Mouse (Mus musculus) yolk sac, embryonic 10.5 days (tissue): ENCODE results near the gene Pecam1.
A peak's percentile ranks its signal among the peaks of the same experiment; 100 is the strongest.
"Not testable (repeated sequence)": the region's sequence is repeated elsewhere in the genome, so short reads cannot be mapped to it uniquely, and the experiment has no call there.

Source experiments
- DNase-seq: peaks from one replicate; pipeline ENCODE4 v3.0.0-alpha.2; 2017; ENCODE audit warnings: low spot score

The Pecam1 gene

DNA sequence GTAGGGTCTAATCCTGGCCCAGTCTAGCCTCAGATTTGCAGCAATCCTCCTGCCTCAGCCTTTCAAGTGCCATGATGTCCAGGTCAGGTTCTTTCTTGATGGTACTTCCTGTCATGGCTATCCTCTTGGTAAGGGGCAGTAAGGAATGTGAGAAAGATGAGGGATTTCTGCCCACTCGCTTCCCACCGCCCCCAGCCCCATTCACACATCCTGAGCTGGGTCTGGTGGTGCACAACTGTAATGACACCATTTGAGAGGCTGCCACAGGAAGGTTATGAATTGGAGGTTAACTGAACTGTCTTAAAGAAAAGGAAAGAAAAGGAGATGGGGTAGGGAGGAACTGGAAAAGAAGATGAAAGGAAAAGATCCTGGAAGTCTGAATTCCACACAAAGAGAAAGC, 84.6 kb downstream of the Pecam1 start:
- DNase-seq = no peak

DNA sequence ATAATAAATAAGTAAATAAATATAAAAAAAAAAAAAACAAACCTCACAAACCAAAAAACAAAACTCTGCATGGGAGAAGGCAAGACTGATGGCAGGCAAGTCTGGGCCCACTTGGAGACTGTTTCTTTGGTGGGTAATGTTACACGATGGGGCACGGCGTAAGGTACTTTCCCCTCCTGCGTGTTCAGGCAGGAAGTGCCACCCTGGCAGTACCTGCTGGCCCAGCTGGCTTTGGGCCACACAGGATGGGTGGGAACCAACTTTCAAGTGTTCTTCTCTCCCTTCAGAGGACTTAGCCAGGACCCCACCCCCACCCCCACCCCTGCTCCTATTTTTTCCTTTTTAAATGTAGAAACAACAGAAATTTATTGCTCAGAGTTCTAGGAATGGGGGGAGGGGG, 85.1 kb downstream of the Pecam1 start:
- DNase-seq = no peak

DNA sequence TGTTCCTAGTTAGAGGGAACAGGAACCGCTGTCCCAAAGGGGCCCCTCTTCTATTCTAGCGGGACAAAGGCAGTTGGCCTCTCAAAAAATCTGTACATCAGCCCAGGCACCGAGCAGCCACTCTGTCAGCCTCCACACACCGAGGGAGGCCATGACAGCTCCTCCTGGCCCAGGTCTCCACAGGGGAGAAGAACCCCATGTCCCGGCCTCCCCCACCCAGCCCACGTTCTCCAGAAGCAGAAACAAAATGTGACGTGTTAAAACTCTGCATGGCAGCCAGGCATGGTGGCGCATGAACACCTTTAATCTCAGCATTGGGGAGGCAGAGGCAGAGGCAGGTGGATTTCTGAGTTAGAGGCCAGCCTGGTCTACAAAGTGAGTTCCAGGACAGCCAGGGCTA, 85.7 kb downstream of the Pecam1 start:
- no peak for DNase-seq

DNA sequence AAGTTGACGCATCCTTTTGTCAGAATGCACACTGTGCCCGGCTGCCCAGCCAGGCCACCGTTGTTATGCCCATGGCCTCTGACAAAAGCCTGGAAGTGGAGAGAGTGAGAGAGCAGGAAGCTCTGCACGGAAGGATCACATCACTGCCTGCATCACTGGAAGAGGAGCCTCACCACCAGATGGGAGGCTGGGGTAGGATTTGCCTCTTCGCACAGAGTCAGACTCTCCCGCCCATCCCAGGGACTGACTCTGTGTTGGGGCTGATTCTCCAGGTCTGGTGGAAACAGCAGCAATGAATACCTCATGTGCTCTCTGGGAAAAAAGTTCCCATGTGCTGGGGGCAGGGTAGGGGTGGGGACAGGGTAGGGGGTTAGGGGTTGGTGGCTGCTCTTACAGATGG, 86.6 kb downstream of the Pecam1 start:
- DNase-seq = no peak

DNA sequence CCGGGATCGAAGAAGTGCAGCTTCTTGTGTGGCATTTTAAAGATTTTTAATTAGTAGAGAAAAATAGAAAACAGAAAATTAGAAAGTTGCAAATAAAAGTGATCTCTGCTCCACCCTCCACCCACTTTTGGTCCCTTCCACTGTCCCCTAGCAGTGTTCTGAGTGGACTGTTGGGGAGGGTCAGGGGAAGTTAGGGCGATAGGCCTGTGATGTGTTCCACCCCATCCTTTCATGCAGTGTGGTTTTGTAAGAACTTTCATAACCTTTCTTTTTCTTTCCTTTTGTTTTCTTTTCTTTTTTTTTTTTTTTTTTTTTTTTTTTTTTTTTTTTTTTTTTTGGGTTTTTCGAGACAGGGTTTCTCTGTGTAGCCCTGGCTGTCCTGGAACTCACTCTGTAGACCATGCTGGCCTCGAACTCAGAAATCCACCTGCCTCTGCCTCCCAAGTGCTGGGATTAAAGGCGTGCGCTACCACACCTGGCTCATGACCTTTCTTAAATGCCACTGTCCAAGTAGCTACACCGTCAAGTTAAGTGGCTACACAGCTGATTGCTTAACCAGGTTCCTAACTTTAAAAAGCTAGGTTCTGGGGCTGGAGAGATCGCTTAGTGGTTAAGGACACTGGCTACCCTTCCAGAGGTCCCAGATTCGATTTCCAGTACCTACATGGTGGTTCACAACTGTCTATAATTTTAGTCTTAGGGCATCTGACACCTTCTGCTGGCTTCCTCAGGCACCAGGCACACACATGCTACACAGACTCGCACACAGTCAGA, 87.6 kb downstream of the Pecam1 start:
- DNase-seq = no peak

DNA sequence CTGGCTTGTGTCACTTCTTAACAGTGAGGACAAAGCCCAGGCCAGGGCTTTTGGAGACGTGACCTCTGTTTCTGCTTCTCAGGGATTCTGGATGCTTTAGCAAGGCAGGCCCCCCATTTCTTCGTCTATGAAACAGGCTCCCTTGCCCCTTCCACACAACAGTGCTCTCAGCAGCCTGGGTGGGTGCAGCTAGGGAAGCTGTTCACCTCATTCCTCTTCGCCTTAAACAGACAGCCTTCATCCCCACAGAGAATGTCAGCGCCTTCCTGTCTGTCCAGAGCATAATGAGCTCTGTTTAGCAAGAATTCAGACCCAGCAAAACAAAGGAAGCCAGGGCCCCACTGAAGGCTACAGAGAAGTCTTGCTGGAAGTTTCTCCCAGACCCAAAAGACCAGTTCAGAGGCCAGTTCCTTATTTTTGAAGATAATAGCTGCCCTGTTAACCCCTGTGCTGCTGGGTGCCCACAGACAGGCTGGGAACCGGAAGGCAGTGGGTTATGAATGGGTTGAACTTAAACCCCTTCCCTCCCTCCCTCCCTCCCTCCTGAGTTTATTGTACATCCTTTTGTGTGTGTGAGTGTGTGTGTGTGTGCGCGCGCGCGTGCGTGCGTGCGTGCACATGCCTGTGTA, 89.9 kb downstream of the Pecam1 start:
- DNase-seq = no peak

DNA sequence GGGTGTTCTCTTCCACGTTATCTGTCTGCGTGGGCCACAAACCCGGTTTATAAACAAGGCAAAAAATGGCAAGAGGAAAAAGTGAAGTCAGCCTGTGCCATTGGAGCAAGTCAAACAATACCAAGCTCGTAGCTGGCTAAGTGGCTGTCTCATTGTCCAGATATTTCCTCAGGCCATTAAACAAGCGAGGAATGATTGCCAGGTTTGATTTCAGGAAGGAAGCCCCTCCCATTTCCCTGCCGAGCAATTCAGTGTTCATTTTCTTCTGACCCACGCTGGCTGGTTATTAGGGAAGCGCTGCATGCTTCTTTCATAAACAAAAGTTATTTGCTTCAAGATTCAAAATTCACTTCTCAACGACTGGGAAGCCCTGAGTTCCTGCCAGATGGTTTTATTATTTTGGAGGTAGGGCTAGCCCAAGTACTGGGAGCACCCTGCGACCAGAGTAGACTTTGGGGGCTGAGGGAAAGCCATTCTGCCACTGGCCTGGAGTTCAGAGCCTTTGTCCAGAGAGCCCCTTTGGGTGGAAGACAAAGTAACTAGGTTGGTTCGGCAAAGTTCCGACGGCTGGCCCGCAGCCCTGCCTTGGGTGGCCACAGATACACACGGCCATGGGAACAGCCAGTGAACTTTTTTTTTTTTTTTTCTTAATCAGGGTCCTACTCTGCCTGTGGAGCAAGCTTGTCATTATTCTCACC, 90.7 kb downstream of the Pecam1 start:
- no peak for DNase-seq

DNA sequence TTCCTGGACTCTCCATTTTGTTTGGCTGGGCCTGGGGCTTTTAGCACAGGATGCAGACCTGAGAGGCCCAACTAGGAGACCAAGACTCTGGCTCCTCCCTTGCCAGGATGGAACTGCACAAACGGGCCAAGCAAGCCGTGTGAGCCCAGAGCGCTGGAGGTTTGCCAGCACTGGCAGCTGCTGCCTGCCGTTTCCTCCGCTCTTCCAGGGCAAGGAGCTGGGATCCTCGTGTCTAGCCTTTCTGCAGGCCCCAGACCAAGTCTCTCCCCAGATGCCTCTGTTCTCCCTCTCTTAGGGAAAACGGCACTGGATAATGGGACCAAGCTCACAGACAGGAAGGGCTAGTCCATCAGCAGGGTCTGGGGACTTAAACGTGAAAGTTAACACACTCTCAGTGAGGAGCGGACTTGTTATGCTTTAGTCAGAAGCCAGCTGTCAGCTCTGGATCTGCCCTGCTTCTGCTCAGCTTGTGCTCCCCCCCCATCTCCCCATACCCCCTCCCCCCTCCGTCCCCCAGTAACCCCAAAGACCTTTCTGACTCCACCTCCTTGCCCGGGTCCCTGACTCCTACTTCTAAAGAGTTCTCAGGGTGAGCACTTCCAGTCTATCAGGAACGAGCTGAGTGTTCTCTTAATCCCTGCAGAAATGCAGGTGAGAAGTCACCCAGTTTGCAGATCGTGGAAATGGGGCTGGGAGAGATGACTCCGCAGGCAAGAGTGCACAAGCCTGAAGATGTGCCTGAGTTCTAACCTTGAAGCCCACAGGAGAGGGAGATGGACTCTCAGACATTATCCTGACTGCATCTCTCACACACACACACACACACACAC, 92.2 kb downstream of the Pecam1 start:
- peak; percentile 38 for DNase-seq

DNA sequence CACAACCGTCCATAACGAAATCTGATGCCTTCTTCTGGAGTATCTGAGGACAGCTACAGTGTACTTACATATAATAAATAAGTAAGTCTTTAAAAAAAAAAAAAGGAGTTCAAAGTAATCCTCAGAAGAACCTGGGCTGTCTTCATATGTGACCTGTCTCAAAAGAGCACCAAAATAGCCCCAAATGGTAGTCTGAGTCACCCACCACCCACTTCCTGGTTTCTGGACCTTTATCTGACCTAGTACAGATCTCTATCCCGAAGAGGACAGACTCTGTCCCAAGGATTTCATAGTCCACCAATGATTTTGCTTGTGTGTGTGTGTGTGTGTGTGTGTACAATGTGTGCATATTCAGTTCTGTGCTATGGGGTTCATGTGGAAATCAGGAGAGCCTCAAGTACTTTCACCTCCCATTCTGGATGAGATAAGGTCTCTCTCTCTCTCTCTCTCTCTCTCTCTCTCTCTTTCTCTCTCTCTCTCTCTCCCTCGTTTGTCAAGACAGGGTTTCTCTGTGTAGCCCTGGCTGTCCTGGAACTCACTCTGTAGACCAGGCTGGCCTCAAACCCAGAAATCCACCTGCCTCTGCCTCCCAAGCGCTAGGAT, 93.4 kb downstream of the Pecam1 start:
- not testable (repeated sequence) for DNase-seq

DNA sequence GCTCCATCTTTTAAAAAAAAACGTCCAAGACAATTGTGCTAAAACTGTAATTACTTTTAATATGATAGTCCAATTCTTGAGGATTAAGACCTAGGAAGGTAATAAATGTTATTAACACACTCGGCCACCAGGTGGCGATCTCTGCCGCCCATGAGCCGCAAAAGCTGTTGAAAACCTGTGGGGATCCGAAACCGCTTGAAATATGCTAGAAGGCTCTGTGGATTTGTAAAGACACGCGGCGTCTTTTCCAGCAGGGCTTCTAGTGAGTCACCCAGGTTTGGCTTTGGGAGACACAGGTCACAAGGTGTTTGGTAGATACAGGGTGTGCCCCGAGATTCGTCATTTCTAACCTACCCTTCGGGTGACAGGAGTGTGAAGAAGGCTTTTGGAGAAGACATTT, 102.1 kb downstream of the Pecam1 start:
- DNase-seq = peak; percentile 38

DNA sequence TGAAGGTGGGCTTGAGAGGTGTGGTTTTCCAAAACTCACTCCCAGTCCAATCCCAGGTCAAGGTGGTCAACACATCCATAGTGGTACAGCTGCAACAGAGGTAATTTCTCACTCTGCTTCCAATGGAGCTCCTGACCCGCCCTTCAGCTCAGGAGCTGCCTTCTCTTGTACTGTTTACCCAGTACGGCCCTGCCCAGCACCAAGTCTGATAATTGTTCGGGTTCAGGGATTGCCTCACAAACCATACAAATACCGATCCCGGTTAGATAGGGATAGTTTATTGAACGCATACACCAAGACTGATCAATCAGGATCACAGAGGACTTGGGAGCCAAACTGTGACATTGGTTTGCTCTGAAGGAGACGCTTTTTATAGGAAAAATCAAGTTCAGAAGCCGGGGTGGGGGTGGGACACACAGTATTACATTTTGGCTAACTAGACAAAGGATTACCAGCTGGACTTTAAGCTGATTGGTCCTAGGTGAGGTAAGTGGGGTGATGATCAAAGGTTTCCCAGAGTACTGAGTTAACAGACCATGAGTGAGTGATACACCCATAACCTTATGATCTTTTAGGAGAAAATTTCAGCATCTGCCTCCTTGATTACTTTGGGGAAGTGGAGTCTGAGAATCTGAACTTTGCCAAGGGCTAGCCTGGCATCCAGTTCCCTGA, 107.3 kb downstream of the Pecam1 start:
- no peak for DNase-seq

DNA sequence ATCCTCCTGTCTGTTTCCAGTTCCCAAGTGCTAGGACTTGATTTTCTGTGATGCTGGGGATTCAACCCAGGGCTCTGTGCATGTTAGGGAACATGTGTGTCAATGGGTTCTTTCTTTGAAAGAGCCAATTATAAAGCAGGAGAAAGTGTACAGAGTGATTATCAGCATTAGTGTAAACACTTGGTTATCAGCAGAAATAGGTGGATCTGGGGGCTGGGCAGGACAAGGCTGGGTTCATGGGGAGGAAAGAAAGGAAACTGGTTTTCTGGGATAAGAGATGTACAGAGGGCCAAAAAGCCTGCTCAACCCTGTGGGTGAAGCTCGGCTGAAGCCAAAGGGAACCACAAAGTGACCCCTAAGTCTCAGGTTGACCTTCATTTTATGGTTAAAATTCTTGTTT, 108.8 kb downstream of the Pecam1 start:
- DNase-seq = no peak

DNA sequence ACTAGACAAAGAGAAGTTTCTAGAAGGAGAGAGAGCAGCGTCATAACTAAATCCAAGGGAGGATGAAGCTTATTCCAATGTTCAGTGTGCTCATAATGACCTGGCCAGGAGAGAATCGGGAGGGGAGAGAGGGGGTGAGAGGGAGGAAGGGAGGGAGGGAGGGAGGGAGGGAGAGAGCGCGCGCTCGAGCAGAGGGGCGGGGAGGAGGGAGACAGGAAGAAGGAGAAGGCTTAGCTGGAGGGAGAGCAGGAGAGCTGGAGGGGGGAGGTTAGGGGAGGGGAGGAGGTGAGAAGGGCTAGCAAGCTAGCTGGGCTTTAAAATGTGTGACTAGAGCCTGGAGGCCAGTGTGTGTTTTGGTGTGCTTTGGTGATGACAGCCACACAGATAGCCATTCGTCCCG, 110.4 kb downstream of the Pecam1 start:
- DNase-seq = no peak

DNA sequence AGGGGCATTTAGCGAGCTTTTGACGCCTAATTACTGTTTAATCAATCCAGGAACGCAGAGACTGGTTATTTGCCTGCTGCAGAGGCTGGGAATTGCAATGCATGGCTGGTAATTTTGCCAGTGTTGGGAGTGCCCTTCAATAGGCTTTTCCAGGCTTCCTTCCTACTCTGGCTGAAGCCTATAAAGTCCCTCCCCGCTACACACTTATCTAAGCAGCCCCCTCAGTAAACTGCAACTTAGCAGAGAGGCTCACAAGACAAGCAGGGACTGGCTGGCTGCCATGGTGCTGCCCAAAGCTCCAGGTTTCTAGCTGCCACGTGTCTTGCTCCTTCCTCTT, 111.1 kb downstream of the Pecam1 start:
- no peak for DNase-seq

DNA sequence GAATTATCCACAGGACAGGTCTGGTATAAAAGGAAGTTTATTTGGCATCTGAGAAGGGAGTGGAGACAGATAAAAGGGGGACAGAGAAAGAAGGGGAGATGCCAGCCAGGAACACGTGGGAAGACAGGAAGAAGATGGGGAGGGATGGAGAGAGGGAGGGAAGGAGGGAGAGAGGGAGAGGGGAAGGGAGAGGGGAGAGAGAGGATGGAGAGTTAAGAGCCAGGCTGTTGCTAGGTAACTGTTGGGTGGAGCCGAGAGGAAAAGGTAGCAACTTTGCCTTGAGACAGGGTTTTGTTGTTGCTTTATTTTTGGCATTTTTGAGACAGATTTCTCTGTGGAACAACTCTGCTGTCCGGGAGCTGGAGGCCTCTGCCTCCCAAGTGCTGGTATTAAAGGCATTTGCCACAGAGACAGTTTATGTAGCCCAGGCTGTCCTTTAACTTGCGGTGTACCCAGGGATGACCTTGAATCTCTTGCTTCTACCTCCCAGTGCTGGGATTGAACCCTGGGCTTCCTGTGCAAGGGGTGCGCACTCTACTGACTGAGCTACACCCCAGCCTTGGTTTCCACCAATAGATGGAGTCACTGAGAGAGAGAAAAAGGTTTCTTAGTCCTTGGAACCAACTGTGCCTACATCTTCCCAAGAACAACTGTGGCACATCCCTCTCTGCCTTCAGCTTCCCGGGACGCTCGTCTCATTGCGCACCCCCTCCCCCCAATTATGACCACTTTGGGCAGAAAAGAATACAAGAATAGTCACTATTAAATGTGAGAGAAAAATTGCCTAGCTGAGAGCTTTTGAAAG, 111.7 kb downstream of the Pecam1 start:
- DNase-seq = no peak

DNA sequence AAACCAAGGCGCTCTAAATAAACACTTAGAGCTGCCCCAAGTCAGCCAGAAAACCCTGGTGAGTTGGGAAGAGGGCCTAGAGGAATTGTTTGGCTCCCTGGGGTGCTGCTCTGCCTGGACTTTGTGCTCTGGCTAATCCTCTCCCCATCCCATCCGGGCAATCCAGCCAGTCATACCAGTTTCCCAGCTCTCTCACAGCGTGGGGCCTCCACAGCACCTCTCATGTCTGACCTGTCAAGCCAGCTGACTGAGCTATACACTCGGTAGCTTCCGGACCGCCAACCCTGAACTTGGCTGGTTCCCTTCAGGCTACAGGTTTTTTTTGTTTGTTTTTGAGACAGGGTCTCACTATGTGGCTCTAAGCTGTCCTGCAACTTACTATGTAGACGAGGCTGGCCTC, 112.7 kb downstream of the Pecam1 start:
- peak; percentile 70 for DNase-seq

DNA sequence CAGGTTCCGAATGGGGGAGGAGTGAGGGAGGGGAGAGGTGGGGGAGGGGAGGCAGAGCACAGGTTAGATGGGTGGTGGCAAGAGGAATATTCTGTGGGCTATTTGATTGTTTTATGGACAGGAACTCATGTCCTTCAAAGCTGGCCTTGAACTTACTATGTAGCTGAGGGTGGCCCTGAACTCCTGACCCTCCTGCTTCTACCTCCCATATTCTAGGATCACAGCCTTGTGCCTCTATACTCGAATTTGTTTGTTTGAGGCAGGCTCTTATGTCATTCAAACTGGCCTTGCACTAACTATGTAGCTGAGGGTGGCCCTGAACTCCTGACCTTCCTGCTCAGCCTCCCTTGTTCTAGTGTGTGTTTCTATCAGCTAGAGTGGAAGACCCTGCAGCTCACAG, 114.5 kb downstream of the Pecam1 start:
- no peak for DNase-seq

DNA sequence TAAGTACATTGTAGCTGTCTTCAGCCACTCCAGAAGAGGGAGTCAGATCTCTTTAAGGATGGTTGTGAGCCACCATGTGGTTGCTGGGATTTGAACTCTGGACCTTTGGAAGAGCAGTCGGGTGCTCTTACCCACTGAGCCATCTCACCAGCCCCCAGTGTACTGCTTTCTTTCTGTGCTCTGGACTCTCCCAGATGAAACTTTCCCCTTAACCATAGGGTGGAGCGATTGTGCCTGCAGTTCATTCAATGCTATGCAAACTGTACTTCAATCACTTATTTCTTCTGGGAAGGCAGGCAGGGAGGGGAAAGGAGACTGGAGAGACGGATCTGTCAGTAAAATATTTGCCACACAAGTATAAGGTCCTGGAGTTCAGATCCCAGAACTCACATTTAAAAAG, 116.3 kb downstream of the Pecam1 start:
- not testable (repeated sequence) for DNase-seq

DNA sequence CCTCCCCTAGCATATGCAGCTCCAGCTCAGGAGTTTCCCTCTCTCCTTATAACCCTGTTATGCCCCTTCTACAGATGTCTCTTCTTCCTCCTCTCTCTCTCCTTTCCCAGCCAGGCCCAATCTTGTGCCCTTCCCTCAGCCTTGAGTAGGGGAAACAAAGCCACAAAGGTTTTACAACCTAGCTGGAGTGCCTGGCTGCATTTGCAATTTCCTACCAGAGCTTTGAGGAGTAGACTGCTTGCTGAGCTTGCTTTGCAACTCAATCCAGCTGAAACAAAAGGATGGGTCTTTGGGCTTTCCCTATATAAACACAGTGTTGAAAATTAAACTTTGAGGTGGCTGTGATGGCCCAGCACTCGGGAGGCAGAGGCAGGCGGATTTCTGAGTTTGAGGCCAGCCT, 117.0 kb downstream of the Pecam1 start:
- no peak for DNase-seq

DNA sequence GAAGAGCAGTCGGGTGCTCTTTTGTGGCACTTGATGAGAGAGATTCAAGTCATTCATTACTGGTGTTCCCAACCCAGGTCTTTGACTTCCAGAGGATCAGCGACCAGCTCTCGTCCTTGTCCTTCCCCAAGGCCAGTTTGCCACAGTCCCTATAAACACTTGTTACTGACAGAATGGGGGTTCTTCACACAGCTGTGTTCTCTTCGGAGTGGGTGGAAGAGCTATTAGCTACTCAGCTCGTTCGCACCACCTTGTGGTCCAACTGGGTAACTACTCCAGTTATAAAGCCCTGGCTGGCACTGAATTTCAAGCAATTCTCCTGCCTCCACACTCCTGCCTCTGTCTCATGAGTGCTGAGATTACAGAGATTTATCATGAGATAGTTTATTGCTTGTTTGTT, 122.7 kb downstream of the Pecam1 start:
- DNase-seq = peak; percentile 60

DNA sequence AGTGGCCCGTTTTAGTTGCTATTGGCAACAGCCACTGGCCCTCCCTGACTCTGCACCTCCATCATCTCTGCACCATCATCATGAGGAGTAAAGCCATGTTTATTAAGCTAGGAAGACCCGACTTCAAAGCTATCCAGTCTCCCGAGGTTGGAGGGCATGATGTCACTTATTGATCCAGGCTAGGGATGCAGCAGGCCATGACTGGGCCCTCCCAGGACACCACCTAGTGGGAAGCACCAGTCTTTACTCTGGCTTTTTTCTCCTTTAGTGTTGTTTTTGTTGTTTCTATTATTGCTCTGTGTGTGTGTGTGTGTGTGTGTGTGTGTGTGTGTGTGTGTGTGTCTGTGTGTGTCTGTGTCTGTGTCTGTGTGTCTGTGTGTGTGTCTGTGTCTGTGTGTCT, 124.9 kb downstream of the Pecam1 start:
- no peak for DNase-seq
